Mouse (Mus musculus) bone marrow macrophage, adult 2 months (primary cell): Measurements from ENCODE around the gene Acyp1. TPM values are rescaled to one million over a fixed set of nuclear protein-coding genes. Genes with fewer than 3 reads are reported as not detected.
A peak's percentile ranks its signal among the peaks of the same experiment; 100 is the strongest.
"Not testable (repeated sequence)": the region's sequence is repeated elsewhere in the genome, so short reads cannot be mapped to it uniquely, and the experiment has no call there.

Experiments
- H3K27ac ChIP-seq: 2 replicates; pipeline ENCODE4 v1.5.1; 2012; ENCODE audit warnings: low read depth, low read length; ENCODE audit not compliant: insufficient read depth
- H3K4me1 ChIP-seq: 2 replicates; pipeline ENCODE4 v1.6.1; 2012; ENCODE audit warnings: low read length; ENCODE audit not compliant: control insufficient read depth, insufficient read depth
- H3K4me3 ChIP-seq: 2 replicates; pipeline ENCODE4 v1.5.1; 2012; ENCODE audit warnings: mild to moderate bottlenecking, low read length, moderate library complexity; ENCODE audit not compliant: insufficient read depth
- CTCF ChIP-seq: IDR thresholded peaks from 2 replicates; pipeline ENCODE4 v1.5.1; 2012; ENCODE audit warnings: low read depth, mild to moderate bottlenecking, low read length, moderate library complexity
- POLR2A ChIP-seq: IDR thresholded peaks from 2 replicates; pipeline ENCODE4 v1.6.1; 2012; ENCODE audit warnings: mild to moderate bottlenecking, low read depth, low read length, borderline replicate concordance
- polyA plus RNA-seq: library from polyadenylated mRNA; stranded (reverse); fragments of >200 nt; gene quantifications from 2 replicates; pipeline ENCODE4 v1.2.4, GENCODE M21; 2012; ENCODE audit not compliant: missing spikeins, insufficient read depth, insufficient read length

The Acyp1 gene
- polyA plus RNA-seq, 1 experiment = 23.5 TPM

- Histone ChIP-seq H3K27ac (no peak overlapping the region), H3K4me3 (no peak overlapping the region), H3K4me1 (peaks cover 10% of the 10 kb centered on the region)
- no peak for TF ChIP-seq CTCF
- TF ChIP-seq POLR2A = no peak
Observed at GRCm38 (mm10) chr12:85284331-85284730, 3.9 kb downstream of the Acyp1 start.

GRCm38 (mm10) chr12:85281756-85282155, 6.5 kb downstream of the Acyp1 start:
- not testable (repeated sequence) for H3K27ac ChIP-seq, H3K4me3 ChIP-seq
- H3K4me1 ChIP-seq = peaks cover 10% of the 10 kb centered on the region

GRCm38 (mm10) chr12:85280845-85281651, 7.2 kb downstream of the Acyp1 start:
- Histone ChIP-seq H3K27ac (no peak overlapping the region), H3K4me1 (peaks cover 10% of the 10 kb centered on the region), H3K4me3 (peak overlapping the region; percentile 75; the same call in 1 of the 2 replicates)
- TF ChIP-seq CTCF (no peak), POLR2A (no peak)

- H3K4me3 ChIP-seq = peak overlapping the region; percentile 75
- TF ChIP-seq CTCF = no peak; the same call in 1 of the 2 replicates
- TF ChIP-seq POLR2A = no peak
- H3K27ac ChIP-seq = peak overlapping the region; percentile 35; the same call in 1 of the 2 replicates
- H3K4me1 ChIP-seq = peaks cover 10% of the 10 kb centered on the region
Observed at GRCm38 (mm10) chr12:85280105-85280844, 8.0 kb downstream of the Acyp1 start.

- Histone ChIP-seq H3K27ac (no peak overlapping the region), H3K4me3 (peak overlapping the region; percentile 75), H3K4me1 (peaks cover 7% of the 10 kb centered on the region)
- TF ChIP-seq CTCF (no peak; the same call in 1 of the 2 replicates), POLR2A (no peak)
Observed at GRCm38 (mm10) chr12:85279396-85280080, 8.7 kb downstream of the Acyp1 start.

- no peak overlapping the region for H3K4me3 ChIP-seq
- no peak overlapping the region for H3K27ac ChIP-seq
Observed at GRCm38 (mm10) chr12:85278919-85279318, 9.3 kb downstream of the Acyp1 start.

GRCm38 (mm10) chr12:85276273-85276672, 12.0 kb downstream of the Acyp1 start:
- peaks cover 8% of the 10 kb centered on the region for H3K4me1 ChIP-seq
- TF ChIP-seq CTCF (no peak), POLR2A (no peak)

More at GRCm38 (mm10) chr12:85278919-85279318, 9.3 kb downstream of the Acyp1 start:
- TF ChIP-seq CTCF (no peak), POLR2A (no peak)
- H3K4me1 ChIP-seq = peaks cover 5% of the 10 kb centered on the region

GRCm38 (mm10) chr12:85273508-85273907, 14.7 kb downstream of the Acyp1 start:
- TF ChIP-seq POLR2A (no peak), CTCF (no peak)
- H3K4me1 ChIP-seq = peaks cover 8% of the 10 kb centered on the region
- H3K27ac ChIP-seq = no peak overlapping the region
- no peak overlapping the region for H3K4me3 ChIP-seq

More at GRCm38 (mm10) chr12:85276273-85276672, 12.0 kb downstream of the Acyp1 start:
- Histone ChIP-seq H3K27ac (no peak overlapping the region), H3K4me3 (no peak overlapping the region)

- H3K4me1 ChIP-seq = peaks cover 8% of the 10 kb centered on the region
- TF ChIP-seq POLR2A = no peak
- no peak for TF ChIP-seq CTCF
- no peak overlapping the region for H3K27ac ChIP-seq
- no peak overlapping the region for H3K4me3 ChIP-seq
Observed at GRCm38 (mm10) chr12:85271843-85272206, 16.4 kb downstream of the Acyp1 start.
